Mouse (Mus musculus) CH12.LX (cell line): ENCODE data around the gene H2-Ab1. TPM values are rescaled to one million over a fixed set of nuclear protein-coding genes. Genes with fewer than 3 reads are reported as not detected.
A peak's percentile ranks its signal among the peaks of the same experiment; 100 is the strongest.
"Not testable (repeated sequence)": the region's sequence is repeated elsewhere in the genome, so short reads cannot be mapped to it uniquely, and the experiment has no call there.

Source experiments
- DNase-seq: peaks from one replicate; pipeline ENCODE4 v3.0.0-alpha.2; 2013; ENCODE audit errors: extremely low read depth
- H3K27ac ChIP-seq: 2 replicates; pipeline ENCODE4 v1.5.1; 2012; ENCODE audit warnings: low read depth, mild to moderate bottlenecking, control low read depth, moderate library complexity; ENCODE audit not compliant: insufficient read depth
- H3K27me3 ChIP-seq: replicated peaks from 2 replicates; pipeline ENCODE3; 2012; ENCODE audit warnings: inconsistent platforms
- H3K36me3 ChIP-seq, 2 experiments: replicated peaks in 1 of 2; 2 replicates each; pipeline versions ENCODE3 to v1.6.1; 2012; ENCODE audit warnings: inconsistent platforms in 1 of 2, low read length in 1 of 2, mild to moderate bottlenecking in 1 of 2, mixed read lengths in 1 of 2, moderate library complexity in 1 of 2; ENCODE audit not compliant: control insufficient read depth in 1 of 2, insufficient read depth in 1 of 2
- H3K4me1 ChIP-seq, 2 experiments: 2 replicates each; pipeline ENCODE4 v1.6.1; 2012; ENCODE audit warnings: inconsistent platforms in 1 of 2, moderate library complexity in 1 of 2; ENCODE audit not compliant: insufficient read depth in 2 of 2, control insufficient read depth in 1 of 2
- H3K4me2 ChIP-seq: 2 replicates; pipeline ENCODE4 v1.6.1; 2012; ENCODE audit warnings: low read depth, mild to moderate bottlenecking, control low read depth; ENCODE audit not compliant: poor library complexity, insufficient read depth, severe bottlenecking
- H3K4me3 ChIP-seq, 3 experiments: fragments of 150-350 bp in 1 of 3; sonication (generic) in 1 of 3; replicated peaks in 1 of 3; 2 replicates each; pipeline versions ENCODE3 to v1.5.1; 2011 to 2012; ENCODE audit warnings: low read depth in 2 of 3, low read length in 2 of 3, mild to moderate bottlenecking in 2 of 3, moderate library complexity in 2 of 3, control low read depth in 1 of 3, improper control_type of control experiment in 1 of 3, inconsistent platforms in 1 of 3, mixed read lengths in 1 of 3; ENCODE audit not compliant: poor library complexity in 1 of 3
- H3K79me2 ChIP-seq: replicated peaks from 2 replicates; pipeline ENCODE4 v1.6.1; 2012; ENCODE audit warnings: mild to moderate bottlenecking, moderate library complexity; ENCODE audit not compliant: control insufficient read depth, poor library complexity, insufficient read depth, severe bottlenecking; ENCODE audit errors: extremely low read depth
- H3K9ac ChIP-seq: 2 replicates; pipeline ENCODE4 v1.6.1; 2012; ENCODE audit warnings: low read depth, mild to moderate bottlenecking, control low read depth, moderate library complexity; ENCODE audit not compliant: insufficient read depth
- H3K9me3 ChIP-seq: replicated peaks from 2 replicates; pipeline ENCODE3; 2012; ENCODE audit warnings: low read length, inconsistent platforms, mixed read lengths
- BHLHE40 ChIP-seq: IDR thresholded peaks from 2 replicates; pipeline ENCODE4 v1.6.1; 2011; ENCODE audit warnings: mild to moderate bottlenecking, low read depth, low read length, improper control_type of control experiment
- CHD1 ChIP-seq: IDR thresholded peaks from 2 replicates; pipeline ENCODE4 v1.6.1; 2012; ENCODE audit warnings: low read depth, low read length, improper control_type of control experiment, inconsistent platforms
- CHD2 ChIP-seq: IDR thresholded peaks from 2 replicates; pipeline ENCODE4 v1.6.1; 2011; ENCODE audit warnings: low read length, improper control_type of control experiment
- CTCF ChIP-seq, 2 experiments: IDR thresholded peaks in 1 of 2; conservative IDR thresholded peaks in 1 of 2; 2 replicates each; pipeline ENCODE4 v1.5.1; 2011 to 2012; ENCODE audit warnings: low read depth in 2 of 2, low read length in 2 of 2, improper control_type of control experiment in 1 of 2, inconsistent platforms in 1 of 2, mild to moderate bottlenecking in 1 of 2, moderate library complexity in 1 of 2
- ELF1 ChIP-seq: IDR thresholded peaks from 2 replicates; pipeline ENCODE4 v1.6.1; 2014; ENCODE audit warnings: low read depth, mild to moderate bottlenecking, inconsistent platforms, low read length, improper control_type of control experiment
- EP300 ChIP-seq: IDR thresholded peaks from 2 replicates; pipeline ENCODE4 v1.6.1; 2011; ENCODE audit warnings: low read length, improper control_type of control experiment
- GABPA ChIP-seq: IDR thresholded peaks from 2 replicates; pipeline ENCODE4 v1.6.1; 2012; ENCODE audit warnings: low read depth, low read length, improper control_type of control experiment, inconsistent platforms; ENCODE audit not compliant: insufficient replicate concordance
- MAFK ChIP-seq: IDR thresholded peaks from 2 replicates; pipeline ENCODE4 v1.6.1; 2011; ENCODE audit warnings: low read length, improper control_type of control experiment; ENCODE audit not compliant: insufficient replicate concordance
- MAX ChIP-seq: IDR thresholded peaks from 2 replicates; pipeline ENCODE4 v1.6.1; 2011; ENCODE audit warnings: low read length, improper control_type of control experiment
- MXI1 ChIP-seq: IDR thresholded peaks from 2 replicates; pipeline ENCODE4 v1.6.1; 2011; ENCODE audit warnings: mild to moderate bottlenecking, low read depth, low read length, improper control_type of control experiment
- MYC ChIP-seq: IDR thresholded peaks from 2 replicates; pipeline ENCODE4 v1.6.1; 2011; ENCODE audit warnings: low read depth, mild to moderate bottlenecking, improper control_type of control experiment, low read length
- NELFE ChIP-seq: IDR thresholded peaks from 2 replicates; pipeline ENCODE4 v1.6.1; 2011; ENCODE audit warnings: low read depth, low read length, improper control_type of control experiment
- NRF1 ChIP-seq: IDR thresholded peaks from 2 replicates; pipeline ENCODE4 v1.6.1; 2014; ENCODE audit warnings: low read depth, mild to moderate bottlenecking, inconsistent platforms, low read length, improper control_type of control experiment, moderate library complexity
- POLR2AphosphoS2 ChIP-seq: IDR thresholded peaks from 2 replicates; pipeline ENCODE4 v1.6.1; 2011; ENCODE audit warnings: low read depth, low read length, improper control_type of control experiment
- RAD21 ChIP-seq: IDR thresholded peaks from 2 replicates; pipeline ENCODE4 v1.6.1; 2011; ENCODE audit warnings: low read depth, mild to moderate bottlenecking, low read length, improper control_type of control experiment, moderate library complexity
- SMC3 ChIP-seq: IDR thresholded peaks from 2 replicates; pipeline ENCODE4 v1.6.1; 2011; ENCODE audit warnings: low read depth, low read length, improper control_type of control experiment
- TCF12 ChIP-seq: IDR thresholded peaks from 2 replicates; pipeline ENCODE4 v1.6.1; 2014; ENCODE audit warnings: low read depth, mild to moderate bottlenecking, inconsistent platforms, low read length, improper control_type of control experiment
- UBTF ChIP-seq: IDR thresholded peaks from 2 replicates; pipeline ENCODE4 v1.6.1; 2012; ENCODE audit warnings: low read depth, mild to moderate bottlenecking, inconsistent platforms, low read length, improper control_type of control experiment, moderate library complexity
- USF2 ChIP-seq: conservative IDR thresholded peaks from 2 replicates; pipeline ENCODE4 v1.6.1; 2011; ENCODE audit warnings: low read depth, low read length, improper control_type of control experiment
- ZKSCAN1 ChIP-seq: IDR thresholded peaks from 2 replicates; pipeline ENCODE4 v1.6.1; 2012; ENCODE audit warnings: low read depth, inconsistent platforms, low read length, improper control_type of control experiment, borderline replicate concordance
- ZNF384 ChIP-seq: IDR thresholded peaks from 2 replicates; pipeline ENCODE4 v1.6.1; 2012; ENCODE audit warnings: low read depth, low read length, improper control_type of control experiment, inconsistent platforms
- dilution Hi-C: fragments of 300-500 bp; cut with MboI; formaldehyde crosslinking; loops from 2 replicates; pipeline ENCODE4 v1.14.3; 2020; ENCODE audit warnings: low sequenced_read_pairs; ENCODE audit not compliant: extremely low pct_unique_long_range_greater_than_20kb, extremely low pct_ligation_motif_present
- in situ Hi-C: fragments of 300-500 bp; cut with MboI; formaldehyde crosslinking; loops from 3 replicates; pipeline ENCODE4 v1.14.3; 2019; ENCODE audit warnings: low sequenced_read_pairs, low pct_ligation_motif_present, low pct_unique_long_range_greater_than_20kb, mixed read lengths
- polyA plus RNA-seq: library from polyadenylated mRNA; unstranded; fragments of >175 nt; gene quantifications from 2 replicates; pipeline ENCODE4 v1.2.1, GENCODE M21; 2012; ENCODE audit warnings: low read depth; ENCODE audit not compliant: insufficient read length
- total RNA-seq, 2 experiments: library from RNA; depleted of rRNA; stranded (reverse); fragments of 300-350 nt in 1 of 2; fragments of >200 nt in 1 of 2; gene quantifications; 2 replicates each; pipeline ENCODE4 v1.2.3; 2012 to 2014

H2-Ab1 gene
- total and polyA plus RNA-seq, 3 experiments = 114 to 699 (median 119) TPM

DNA sequence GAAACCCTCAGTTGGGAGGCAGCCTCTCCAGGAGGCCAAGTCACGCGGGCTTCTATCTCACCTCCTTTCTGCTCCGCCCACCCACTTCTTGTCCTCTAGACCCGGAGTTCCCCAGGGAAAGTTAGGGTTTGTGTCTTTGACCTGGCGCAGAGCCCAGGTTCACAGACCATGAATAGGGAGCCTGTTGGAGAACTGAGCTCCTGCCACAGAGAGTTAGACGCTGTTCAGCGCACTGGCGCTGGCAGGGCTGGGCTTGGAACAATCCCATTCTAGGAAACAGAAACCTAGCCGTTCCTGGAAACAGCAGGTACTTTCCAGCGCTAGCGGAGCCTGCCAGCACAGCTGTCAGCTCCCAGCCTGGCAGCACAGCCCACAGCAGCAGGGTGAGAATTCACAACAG, 38.8 kb upstream of the H2-Ab1 start:
- dilution Hi-C loops = no loop called here
- in situ Hi-C loops = no loop called here
- Histone ChIP-seq H3K9me3 (no peaks in the 10 kb centered on the region), H3K79me2 (0 out of 2 replicates have a peak, but pooled peaks cover 3% of the 10 kb centered on the region), H3K9ac (no peak overlapping the region), H3K4me1 (peaks cover 0 to 6% of the 10 kb centered on the region in 2 experiments; a peak in 2 of 4 replicates), H3K27me3 (no peaks in the 10 kb centered on the region), H3K4me3 (no peak overlapping the region), H3K36me3 (peaks cover 36 to 51% of the 10 kb centered on the region in 2 experiments), H3K4me2 (no peak overlapping the region), H3K27ac (no peak overlapping the region)
- no peak for TF ChIP-seq MAFK
- TF ChIP-seq CHD2 = no peak
- no peak for TF ChIP-seq UBTF
- no peak for TF ChIP-seq NELFE
- no peak for TF ChIP-seq BHLHE40
- TF ChIP-seq TCF12 = no peak
- TF ChIP-seq MAX = no peak
- no peak for TF ChIP-seq GABPA
- no peak for TF ChIP-seq ELF1
- no peak for TF ChIP-seq MYC
- no peak for TF ChIP-seq CTCF (conservative IDR thresholded peaks at IDR 0.05 in 1 of 2, IDR thresholded peaks at IDR 0.05 in 1 of 2; ENCODE audit: low read depth in 2 of 2, low read length in 2 of 2)
- no peak for TF ChIP-seq POLR2AphosphoS2
- no peak for TF ChIP-seq MXI1
- TF ChIP-seq ZNF384 = no peak
- TF ChIP-seq NRF1 = no peak
- TF ChIP-seq EP300 = no peak
- TF ChIP-seq CHD1 = no peak
- no peak for TF ChIP-seq RAD21
- no peak for TF ChIP-seq ZKSCAN1
- TF ChIP-seq USF2 = no peak
- no peak for DNase-seq

DNA sequence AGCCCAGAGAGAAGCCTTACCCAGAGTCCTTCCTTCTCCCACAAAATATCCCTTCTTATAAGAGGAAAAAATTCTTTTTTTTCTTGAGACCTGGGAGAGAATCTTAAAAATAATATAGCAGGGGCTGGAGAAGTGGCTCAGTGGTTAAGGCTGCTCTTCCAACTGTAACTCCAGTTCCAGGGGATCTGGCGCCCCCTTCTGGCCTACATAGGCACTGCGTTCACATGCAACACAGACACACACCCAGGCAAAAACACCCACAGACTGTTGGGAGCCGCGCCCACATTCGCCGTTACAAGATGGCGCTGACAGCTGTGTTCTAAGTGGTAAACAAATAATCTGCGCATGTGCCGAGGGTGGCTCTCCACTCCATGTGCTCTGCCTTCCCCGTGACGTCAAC, 38.4 kb upstream of the H2-Ab1 start:
- in situ Hi-C loops, H3K4me2 ChIP-seq, H3K27me3 ChIP-seq, H3K9ac ChIP-seq, H3K4me1 ChIP-seq, H3K79me2 ChIP-seq, H3K27ac ChIP-seq, H3K4me3 ChIP-seq, dilution Hi-C loops, H3K9me3 ChIP-seq: not testable (repeated sequence)
- H3K36me3 ChIP-seq = peaks cover 32 to 47% of the 10 kb centered on the region in 2 experiments
- peak; percentile 55 for DNase-seq
- TF ChIP-seq RAD21 (peak; percentile 33), CTCF (conservative IDR thresholded peaks at IDR 0.05 in 1 of 2, IDR thresholded peaks at IDR 0.05 in 1 of 2; ENCODE audit: low read depth in 2 of 2, low read length in 2 of 2) (peak; percentile 25 to 60; a peak in 3 of 4 replicates), SMC3 (peak; percentile 49)

DNA sequence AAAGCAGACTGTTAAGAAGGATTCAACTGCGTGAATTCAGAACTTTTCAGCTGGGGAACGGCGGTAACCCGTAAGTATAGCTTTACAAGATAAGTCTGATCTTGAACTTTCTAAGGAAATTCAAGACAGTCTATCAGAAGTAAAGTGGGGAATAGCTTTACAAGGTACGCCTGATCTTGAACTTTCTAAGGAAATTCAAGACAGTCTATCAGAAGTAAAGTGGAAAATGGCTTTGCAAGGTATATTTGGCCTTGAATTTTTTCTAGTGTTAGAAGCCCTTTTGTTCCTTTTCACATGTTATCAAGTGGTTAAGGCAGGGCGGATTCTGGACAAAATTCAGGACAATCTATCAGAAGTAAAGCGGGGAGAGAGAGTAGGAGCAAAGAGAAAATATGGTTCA, 37.7 kb upstream of the H2-Ab1 start:
- H3K9ac ChIP-seq, DNase-seq, H3K4me2 ChIP-seq, dilution Hi-C loops, H3K27me3 ChIP-seq, H3K27ac ChIP-seq, H3K4me3 ChIP-seq, H3K4me1 ChIP-seq, in situ Hi-C loops, H3K9me3 ChIP-seq, H3K79me2 ChIP-seq: not testable (repeated sequence)
- H3K36me3 ChIP-seq = peaks cover 25 to 40% of the 10 kb centered on the region in 2 experiments

DNA sequence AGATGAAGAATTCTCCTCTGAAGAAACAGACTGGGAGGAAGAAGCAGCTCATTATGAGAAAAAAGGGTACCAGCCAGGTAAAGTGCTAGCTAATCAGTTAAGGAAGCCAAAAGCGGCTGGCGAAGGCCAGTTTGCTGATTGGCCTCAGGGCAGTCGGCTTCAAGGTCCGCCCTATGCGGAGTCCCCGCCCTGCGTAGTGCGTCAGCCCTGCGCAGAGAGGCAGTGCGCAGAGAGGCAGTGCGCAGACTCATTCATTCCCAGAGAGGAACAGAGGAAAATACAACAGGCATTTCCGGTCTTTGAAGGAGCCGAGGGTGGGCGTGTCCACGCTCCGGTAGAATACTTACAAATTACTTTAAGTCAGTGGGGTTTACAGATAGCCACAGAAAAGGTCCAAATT, 37.1 kb upstream of the H2-Ab1 start:
- H3K27ac ChIP-seq, H3K4me2 ChIP-seq, H3K79me2 ChIP-seq, DNase-seq, H3K9ac ChIP-seq, H3K4me1 ChIP-seq, dilution Hi-C loops, in situ Hi-C loops, H3K27me3 ChIP-seq, H3K9me3 ChIP-seq, H3K4me3 ChIP-seq: not testable (repeated sequence)
- peaks cover 22 to 34% of the 10 kb centered on the region in 2 experiments for H3K36me3 ChIP-seq
